Mouse (Mus musculus): ENCODE measurements around the gene Prc1. TPM values are rescaled to one million over a fixed set of nuclear protein-coding genes. Genes with fewer than 3 reads are reported as not detected.

The Prc1 gene
- total and polyA plus RNA-seq, 2 experiments, result 0.32 to 0.74 TPM

DNA sequence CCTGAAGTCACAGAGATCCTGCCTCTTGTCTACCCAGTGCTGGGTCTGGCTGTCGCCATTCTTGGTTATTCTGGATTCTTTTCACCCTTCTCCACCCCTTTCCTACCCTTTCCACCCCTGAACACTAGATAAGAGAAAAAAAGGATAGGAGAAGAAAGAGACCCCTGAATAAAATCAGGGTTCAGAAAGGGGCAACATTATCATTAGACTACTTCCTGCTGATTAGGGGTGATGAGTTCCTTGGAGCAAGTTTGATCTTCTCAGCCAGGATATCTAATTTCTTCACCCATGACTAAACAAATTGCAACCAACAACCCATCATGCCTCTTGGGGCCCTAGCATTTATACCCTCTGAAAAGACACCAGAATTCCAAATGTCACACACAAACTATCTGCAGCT lies 26.5 kb upstream of the Prc1 start:
- Histone ChIP-seq H3K9ac (ENCODE audit: low read depth, low read length) (no peak overlapping the region), H3K27me3 (ENCODE audit: control insufficient read depth, insufficient read depth, low read length) (no peaks in the 10 kb centered on the region), H3K4me1 (ENCODE audit: control insufficient read depth, insufficient read depth, low read length) (peaks cover 11% of the 10 kb centered on the region), H3K79me2 (ENCODE audit: control insufficient read depth, insufficient read depth, low read length) (no peaks in the 10 kb centered on the region), H3K4me3 (ENCODE audit: insufficient read depth, low read depth, low read length) (no peak overlapping the region), H3K36me3 (ENCODE audit: control insufficient read depth, insufficient read depth, low read length) (peaks cover 8% of the 10 kb centered on the region; the same call in 1 of the 2 replicates), H3K27ac (replicated peaks; ENCODE audit: insufficient read depth, low read depth, low read length) (no peak overlapping the region)
- TF ChIP-seq CTCF (IDR thresholded peaks at IDR 0.05; ENCODE audit: low read depth, low read length) (no peak), POLR2A (IDR thresholded peaks at IDR 0.05; ENCODE audit: extremely low read depth, insufficient read depth, low read length) (no peak)
- 95% methylated on average over 1 of the region's 1 CpGs for WGBS
- DNase-seq (ENCODE audit: extremely low read depth, low read depth, low spot score), result no peak

DNA sequence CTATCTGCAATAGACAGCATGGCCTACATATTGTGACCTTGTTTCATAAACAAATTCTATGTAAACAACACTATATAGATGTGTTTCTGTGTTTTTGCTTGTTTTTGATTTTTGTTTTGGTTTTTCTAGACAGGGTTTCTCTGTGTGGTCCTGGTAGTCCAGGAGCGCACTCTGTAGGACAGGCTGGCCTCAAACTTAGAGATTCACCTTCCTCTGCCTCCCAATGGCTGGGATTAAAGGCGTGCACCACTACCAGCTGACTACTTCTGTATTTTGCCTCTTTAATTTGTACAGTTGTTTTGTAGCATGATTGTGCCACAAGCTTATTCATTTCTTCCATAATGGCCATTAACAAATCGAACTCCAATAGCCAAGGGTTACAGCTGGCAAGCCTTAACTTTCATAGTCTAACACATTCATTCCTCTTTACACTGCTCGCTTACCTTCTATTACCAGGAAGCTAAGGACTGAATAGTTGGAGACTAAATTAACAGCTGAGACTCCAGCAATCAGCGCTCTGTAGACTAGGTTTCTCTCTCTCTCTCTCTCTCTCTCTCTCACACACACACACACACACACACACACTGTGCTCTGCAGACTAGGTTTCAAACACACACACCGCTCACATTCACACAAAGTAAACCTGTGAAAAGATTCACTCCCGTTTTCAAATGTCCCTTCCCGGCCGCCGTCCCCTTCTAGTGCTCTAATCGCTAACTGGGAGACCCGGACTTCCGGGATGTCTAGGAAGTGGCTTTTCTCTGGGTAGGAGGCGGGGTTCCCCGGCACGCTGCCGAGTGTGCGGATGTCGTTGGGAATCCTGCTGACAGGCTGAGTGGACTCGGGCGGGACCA lies 25.1 kb upstream of the Prc1 start, which contains the start of gene Vps33b:
Gene Vps33b (plus strand): TSS at position 753 of the 854 bp plus-strand sequence.
- H3K36me3 ChIP-seq (ENCODE audit: control insufficient read depth, insufficient read depth, low read length), result peaks cover 8% of the 10 kb centered on the region; the same call in 1 of the 2 replicates
- H3K9ac ChIP-seq (ENCODE audit: low read depth, low read length), result peak within 1 kb of the TSS; percentile 78
- peak within 1 kb of the TSS; percentile 80 for H3K4me3 ChIP-seq (ENCODE audit: insufficient read depth, low read depth, low read length)
- H3K4me1 ChIP-seq (ENCODE audit: control insufficient read depth, insufficient read depth, low read length), result peaks cover 11% of the 10 kb centered on the region
- peak; percentile 84 for DNase-seq (ENCODE audit: extremely low read depth, low read depth, low spot score)
- WGBS, result 4% methylated on average over 21 of the region's 21 CpGs
- TF ChIP-seq CTCF (IDR thresholded peaks at IDR 0.05; ENCODE audit: low read depth, low read length) (no peak), POLR2A (IDR thresholded peaks at IDR 0.05; ENCODE audit: extremely low read depth, insufficient read depth, low read length) (no peak)
- H3K27ac ChIP-seq (replicated peaks; ENCODE audit: insufficient read depth, low read depth, low read length), result peak within 1 kb of the TSS; percentile 58
- no peaks in the 10 kb centered on the region for H3K79me2 ChIP-seq (ENCODE audit: control insufficient read depth, insufficient read depth, low read length)
- H3K27me3 ChIP-seq (ENCODE audit: control insufficient read depth, insufficient read depth, low read length), result no peaks in the 10 kb centered on the region

DNA sequence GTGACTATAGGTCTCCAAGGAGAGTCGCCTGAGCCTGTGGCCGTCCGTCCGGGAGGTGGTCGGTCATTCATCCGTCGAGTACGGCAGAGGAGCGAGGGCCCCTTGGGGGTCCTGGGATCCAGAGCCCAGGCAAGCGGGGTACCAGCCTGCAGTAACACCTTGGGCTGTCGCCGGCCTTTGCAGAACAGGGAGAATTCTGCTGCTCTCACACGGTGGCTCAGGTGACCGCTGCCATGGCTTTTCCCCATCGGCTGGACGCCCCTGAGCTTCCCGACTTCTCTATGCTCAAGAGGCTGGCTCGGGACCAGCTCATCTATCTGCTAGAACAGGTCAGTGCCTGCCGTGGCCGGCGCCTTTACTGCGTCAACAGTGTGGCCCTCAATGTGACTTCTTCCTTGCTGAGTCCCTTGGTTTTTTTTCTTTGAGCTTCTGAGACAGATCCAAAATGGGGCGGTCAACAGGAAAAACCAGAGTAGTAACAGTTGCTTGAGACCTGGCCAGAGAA lies 24.4 kb upstream of the Prc1 start:
- DNase-seq (ENCODE audit: extremely low read depth, low read depth, low spot score), result peak; percentile 29
- peaks cover 5% of the 10 kb centered on the region; the same call in 1 of the 2 replicates for H3K36me3 ChIP-seq (ENCODE audit: control insufficient read depth, insufficient read depth, low read length)
- no peaks in the 10 kb centered on the region for H3K27me3 ChIP-seq (ENCODE audit: control insufficient read depth, insufficient read depth, low read length)
- H3K79me2 ChIP-seq (ENCODE audit: control insufficient read depth, insufficient read depth, low read length), result no peaks in the 10 kb centered on the region
- WGBS, result under 1% methylated on average over 23 of the region's 23 CpGs
- peak overlapping the region; percentile 60 for H3K9ac ChIP-seq (ENCODE audit: low read depth, low read length)
- TF ChIP-seq CTCF (IDR thresholded peaks at IDR 0.05; ENCODE audit: low read depth, low read length) (no peak), POLR2A (IDR thresholded peaks at IDR 0.05; ENCODE audit: extremely low read depth, insufficient read depth, low read length) (0 out of 2 replicates have a peak, but pooled peaks have one; percentile 14)
- H3K27ac ChIP-seq (replicated peaks; ENCODE audit: insufficient read depth, low read depth, low read length), result no peak overlapping the region
- peaks cover 11% of the 10 kb centered on the region for H3K4me1 ChIP-seq (ENCODE audit: control insufficient read depth, insufficient read depth, low read length)
- peak overlapping the region; percentile 80 for H3K4me3 ChIP-seq (ENCODE audit: insufficient read depth, low read depth, low read length)

- Histone ChIP-seq H3K79me2 (ENCODE audit: control insufficient read depth, insufficient read depth, low read length) (no peaks in the 10 kb centered on the region), H3K36me3 (ENCODE audit: control insufficient read depth, insufficient read depth, low read length) (peaks cover 23% of the 10 kb centered on the region), H3K4me3 (ENCODE audit: insufficient read depth, low read depth, low read length) (no peak overlapping the region), H3K4me1 (ENCODE audit: control insufficient read depth, insufficient read depth, low read length) (peaks cover 10% of the 10 kb centered on the region), H3K27ac (replicated peaks; ENCODE audit: insufficient read depth, low read depth, low read length) (no peak overlapping the region), H3K9ac (ENCODE audit: low read depth, low read length) (no peak overlapping the region), H3K27me3 (ENCODE audit: control insufficient read depth, insufficient read depth, low read length) (no peaks in the 10 kb centered on the region)
- no peak for DNase-seq (ENCODE audit: extremely low read depth, low read depth, low spot score)
- 93% methylated on average over 2 of the region's 2 CpGs for WGBS
- TF ChIP-seq CTCF (IDR thresholded peaks at IDR 0.05; ENCODE audit: low read depth, low read length), result no peak
- no peak for TF ChIP-seq POLR2A (IDR thresholded peaks at IDR 0.05; ENCODE audit: extremely low read depth, insufficient read depth, low read length)
These were observed 20.8 kb upstream of the Prc1 start for GRCm38 (mm10) chr7:80273456-80273855.

DNA sequence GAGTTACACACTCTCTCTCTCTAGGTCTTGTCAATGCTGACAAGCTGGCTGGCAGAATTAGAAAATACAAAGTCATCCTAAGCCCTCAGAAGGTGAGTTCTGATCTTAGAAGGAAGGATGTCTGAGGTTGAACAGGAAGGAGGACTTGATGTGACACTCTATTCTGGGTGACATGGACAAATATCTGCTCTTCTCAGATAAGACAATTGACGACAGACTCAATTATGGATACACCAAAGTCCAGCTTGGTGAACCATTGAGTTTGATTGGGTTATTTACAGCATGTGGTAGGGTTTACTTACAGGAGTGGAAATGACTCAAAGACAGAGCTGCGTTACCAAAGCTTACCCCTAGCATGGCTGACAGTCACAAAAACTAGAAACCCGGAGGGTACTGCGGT lies 17.9 kb upstream of the Prc1 start:
- Histone ChIP-seq H3K36me3 (ENCODE audit: control insufficient read depth, insufficient read depth, low read length) (peaks cover 37% of the 10 kb centered on the region), H3K4me3 (ENCODE audit: insufficient read depth, low read depth, low read length) (no peak overlapping the region), H3K9ac (ENCODE audit: low read depth, low read length) (no peak overlapping the region), H3K27ac (replicated peaks; ENCODE audit: insufficient read depth, low read depth, low read length) (no peak overlapping the region), H3K27me3 (ENCODE audit: control insufficient read depth, insufficient read depth, low read length) (no peaks in the 10 kb centered on the region), H3K4me1 (ENCODE audit: control insufficient read depth, insufficient read depth, low read length) (no peaks in the 10 kb centered on the region), H3K79me2 (ENCODE audit: control insufficient read depth, insufficient read depth, low read length) (no peaks in the 10 kb centered on the region)
- 93% methylated on average over 4 of the region's 4 CpGs for WGBS
- TF ChIP-seq CTCF (IDR thresholded peaks at IDR 0.05; ENCODE audit: low read depth, low read length), result no peak
- TF ChIP-seq POLR2A (IDR thresholded peaks at IDR 0.05; ENCODE audit: extremely low read depth, insufficient read depth, low read length), result no peak
- no peak for DNase-seq (ENCODE audit: extremely low read depth, low read depth, low spot score)
